Mouse (Mus musculus): Measurements from ENCODE around the gene Spock1.

Spock1 gene

GRCm38 (mm10) chr13:57654362-57654761, 253.8 kb downstream of the Spock1 start:
- no peak for DNase-seq (ENCODE audit: low spot score)

GRCm38 (mm10) chr13:57651236-57651635, 256.9 kb downstream of the Spock1 start:
- DNase-seq (ENCODE audit: low spot score) = no peak

GRCm38 (mm10) chr13:57648784-57649183, 259.3 kb downstream of the Spock1 start:
- DNase-seq (ENCODE audit: low spot score) = no peak

- no peak for DNase-seq (ENCODE audit: low spot score)
These were observed 260.7 kb downstream of the Spock1 start for GRCm38 (mm10) chr13:57647456-57647855.

GRCm38 (mm10) chr13:57643036-57643435, 265.1 kb downstream of the Spock1 start:
- DNase-seq (ENCODE audit: low spot score) = no peak

GRCm38 (mm10) chr13:57641649-57642048, 266.5 kb downstream of the Spock1 start:
- DNase-seq (ENCODE audit: low spot score) = no peak

GRCm38 (mm10) chr13:57640968-57641367, 267.2 kb downstream of the Spock1 start:
- DNase-seq (ENCODE audit: low spot score) = no peak

- no peak for DNase-seq (ENCODE audit: low spot score)
These were observed 269.3 kb downstream of the Spock1 start for GRCm38 (mm10) chr13:57638820-57639219.

GRCm38 (mm10) chr13:57637606-57638132, 270.5 kb downstream of the Spock1 start:
- DNase-seq (ENCODE audit: low spot score) = no peak

GRCm38 (mm10) chr13:57637080-57637572, 271.0 kb downstream of the Spock1 start:
- DNase-seq (ENCODE audit: low spot score) = no peak

GRCm38 (mm10) chr13:57636196-57637015, 271.7 kb downstream of the Spock1 start:
- DNase-seq (ENCODE audit: low spot score) = no peak

GRCm38 (mm10) chr13:57630532-57630931, 277.6 kb downstream of the Spock1 start:
- DNase-seq (ENCODE audit: low spot score) = no peak

GRCm38 (mm10) chr13:57628218-57628617, 279.9 kb downstream of the Spock1 start:
- DNase-seq (ENCODE audit: low spot score) = peak; percentile 38

- no peak for DNase-seq (ENCODE audit: low spot score)
These were observed 281.7 kb downstream of the Spock1 start for GRCm38 (mm10) chr13:57626434-57626833.

GRCm38 (mm10) chr13:57623909-57624481, 284.1 kb downstream of the Spock1 start:
- DNase-seq (ENCODE audit: low spot score) = no peak

- no peak for DNase-seq (ENCODE audit: low spot score)
These were observed 288.9 kb downstream of the Spock1 start for GRCm38 (mm10) chr13:57619079-57619768.

GRCm38 (mm10) chr13:57611326-57612171, 296.6 kb downstream of the Spock1 start:
- DNase-seq (ENCODE audit: low spot score) = no peak

- DNase-seq (ENCODE audit: low spot score) = no peak
These were observed 298.2 kb downstream of the Spock1 start for GRCm38 (mm10) chr13:57609946-57610345.

GRCm38 (mm10) chr13:57604437-57604836, 303.7 kb downstream of the Spock1 start:
- peak; percentile 7 for DNase-seq (ENCODE audit: low spot score)

- DNase-seq (ENCODE audit: low spot score) = no peak
These were observed 304.9 kb downstream of the Spock1 start for GRCm38 (mm10) chr13:57603226-57603625.

- no peak for DNase-seq (ENCODE audit: low spot score)
These were observed 312.4 kb downstream of the Spock1 start for GRCm38 (mm10) chr13:57595761-57596051.

Measured in yolk sac, embryonic 10.5 days (tissue).